Mouse (Mus musculus): Measurements from ENCODE around the gene Hdac11. TPM values are rescaled to one million over a fixed set of nuclear protein-coding genes. Genes with fewer than 3 reads are reported as not detected.

Gene Hdac11
- polyA plus RNA-seq, 1 experiment = 39.3 TPM

DNA sequence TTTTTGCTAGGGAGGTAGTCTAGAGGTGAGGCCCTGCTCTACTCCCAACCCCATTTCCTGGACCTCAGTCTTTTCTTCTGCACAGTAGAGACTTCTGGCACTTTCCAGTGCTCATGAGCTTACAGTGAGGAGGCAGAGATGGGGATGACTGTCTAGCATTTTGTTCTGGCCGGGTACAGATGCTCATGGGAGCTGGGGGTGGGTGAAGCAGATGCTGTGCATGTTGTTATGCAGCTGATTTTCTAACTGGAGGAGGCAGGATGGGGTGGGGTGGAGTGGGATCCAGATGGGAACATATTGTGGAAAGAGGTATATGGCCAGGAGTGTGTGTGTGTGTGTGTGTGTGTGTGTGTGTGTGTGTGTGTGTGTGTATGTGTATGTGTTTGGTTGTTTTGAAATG is 59.0 kb downstream of the Hdac11 start:
- Histone ChIP-seq H3K79me2 (ENCODE audit: control insufficient read depth, insufficient read depth) (peaks cover 48% of the 10 kb centered on the region), H3K4me3 (no peak overlapping the region), H3ac (ENCODE audit: control insufficient read depth, insufficient read length) (no peak overlapping the region), H3K4me2 (ENCODE audit: low read depth) (peak overlapping the region; percentile 79), H3K36me3 (ENCODE audit: control insufficient read depth, insufficient read depth) (peaks cover 5% of the 10 kb centered on the region), H3K27me3 (ENCODE audit: control insufficient read depth, insufficient read depth, insufficient read length) (no peaks in the 10 kb centered on the region)
- TF ChIP-seq SRF (IDR thresholded peaks at IDR 0.05; ENCODE audit: control insufficient read depth, insufficient read length, low read depth) = no peak
- TF ChIP-seq MYOD1 (IDR thresholded peaks at IDR 0.05; ENCODE audit: control insufficient read depth in 1 of 3, insufficient read length in 2 of 3, low read depth in 2 of 3) = no peak
- TF ChIP-seq POLR2A (IDR thresholded peaks at IDR 0.05; ENCODE audit: insufficient read length, low read depth) = no peak
- no peak for TF ChIP-seq CEBPB (IDR thresholded peaks at IDR 0.05; ENCODE audit: insufficient read depth, poor library complexity, severe bottlenecking)
- no peak for TF ChIP-seq POLR2AphosphoS2 (IDR thresholded peaks at IDR 0.05; ENCODE audit: insufficient read length, low read depth)
- no peak for TF ChIP-seq E2F4 (IDR thresholded peaks at IDR 0.05; ENCODE audit: insufficient read depth)
- TF ChIP-seq MYOG (IDR thresholded peaks at IDR 0.05; ENCODE audit: control insufficient read depth in 1 of 3, insufficient read depth in 1 of 3, insufficient read length in 2 of 3, low read depth in 2 of 3) = no peak
- TF ChIP-seq USF1 (IDR thresholded peaks at IDR 0.05; ENCODE audit: low read depth) = no peak
- TF ChIP-seq TCF3 (IDR thresholded peaks at IDR 0.05; ENCODE audit: insufficient read length, low read depth) = no peak
- TF ChIP-seq MAX (IDR thresholded peaks at IDR 0.05; ENCODE audit: low read depth) = no peak
- TF ChIP-seq TCF12 (IDR thresholded peaks at IDR 0.05; ENCODE audit: insufficient read depth, poor library complexity, severe bottlenecking) = no peak
- no peak for TF ChIP-seq REST (IDR thresholded peaks at IDR 0.05; ENCODE audit: insufficient read depth, insufficient read length)

DNA sequence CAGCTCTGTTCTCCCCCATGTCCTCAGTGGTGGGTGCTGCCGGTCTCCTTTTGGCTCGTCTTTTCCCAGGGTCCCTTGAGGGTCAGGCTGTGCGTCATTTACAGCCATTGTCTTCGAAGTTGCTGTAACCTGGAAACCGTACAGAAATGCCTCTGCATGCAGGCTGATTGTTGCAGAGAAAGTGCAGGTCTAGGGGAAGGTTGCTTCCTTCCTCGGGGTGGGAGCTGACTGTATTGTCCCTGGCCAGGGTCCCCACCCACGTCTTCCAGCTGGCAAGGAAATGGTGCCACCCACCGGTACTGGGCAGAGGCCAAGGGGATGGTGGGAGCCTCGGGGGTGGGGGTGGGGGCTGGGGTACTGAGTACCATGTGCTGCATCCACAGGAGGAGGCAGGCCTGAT is 62.0 kb downstream of the Hdac11 start:
- Histone ChIP-seq H3K79me2 (ENCODE audit: control insufficient read depth, insufficient read depth) (peaks cover 50% of the 10 kb centered on the region), H3K27me3 (ENCODE audit: control insufficient read depth, insufficient read depth, insufficient read length) (no peaks in the 10 kb centered on the region), H3K4me3 (no peak overlapping the region), H3K4me2 (ENCODE audit: low read depth) (no peak overlapping the region), H3ac (ENCODE audit: control insufficient read depth, insufficient read length) (no peak overlapping the region), H3K36me3 (ENCODE audit: control insufficient read depth, insufficient read depth) (peaks cover 5% of the 10 kb centered on the region)
- TF ChIP-seq E2F4 (IDR thresholded peaks at IDR 0.05; ENCODE audit: insufficient read depth) (no peak), CEBPB (IDR thresholded peaks at IDR 0.05; ENCODE audit: insufficient read depth, poor library complexity, severe bottlenecking) (no peak), POLR2A (IDR thresholded peaks at IDR 0.05; ENCODE audit: insufficient read length, low read depth) (no peak), REST (IDR thresholded peaks at IDR 0.05; ENCODE audit: insufficient read depth, insufficient read length) (no peak), SRF (IDR thresholded peaks at IDR 0.05; ENCODE audit: control insufficient read depth, insufficient read length, low read depth) (no peak), TCF3 (IDR thresholded peaks at IDR 0.05; ENCODE audit: insufficient read length, low read depth) (no peak), MAX (IDR thresholded peaks at IDR 0.05; ENCODE audit: low read depth) (no peak)

DNA sequence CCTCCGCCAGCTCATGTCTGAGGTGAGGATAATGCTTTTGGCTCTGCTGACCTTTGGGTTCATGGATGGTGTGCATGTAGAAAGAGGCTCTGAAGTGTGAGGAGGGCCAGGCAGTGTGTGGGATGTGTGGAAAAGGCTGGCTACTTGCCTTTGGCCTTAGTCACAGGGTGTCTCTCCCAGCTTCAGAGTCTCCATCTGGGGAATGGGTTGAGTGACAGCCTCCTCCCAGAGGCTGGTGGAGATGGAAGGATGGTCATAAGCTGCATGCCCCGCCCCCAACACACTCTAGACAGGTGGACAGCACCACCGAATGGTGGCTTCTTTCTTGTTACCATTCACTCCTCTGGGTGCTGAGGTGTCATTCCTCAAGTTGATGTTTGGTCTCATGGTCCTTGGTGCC is 62.4 kb downstream of the Hdac11 start:
- H3K36me3 ChIP-seq (ENCODE audit: control insufficient read depth, insufficient read depth) = peaks cover 5% of the 10 kb centered on the region
- no peak overlapping the region for H3ac ChIP-seq (ENCODE audit: control insufficient read depth, insufficient read length)
- no peak for TF ChIP-seq POLR2AphosphoS2 (IDR thresholded peaks at IDR 0.05; ENCODE audit: insufficient read length, low read depth)
- TF ChIP-seq MYOD1 (IDR thresholded peaks at IDR 0.05; ENCODE audit: control insufficient read depth in 1 of 3, insufficient read length in 2 of 3, low read depth in 2 of 3) = no peak
- TF ChIP-seq CEBPB (IDR thresholded peaks at IDR 0.05; ENCODE audit: insufficient read depth, poor library complexity, severe bottlenecking) = no peak
- TF ChIP-seq POLR2A (IDR thresholded peaks at IDR 0.05; ENCODE audit: insufficient read length, low read depth) = no peak
- TF ChIP-seq TCF12 (IDR thresholded peaks at IDR 0.05; ENCODE audit: insufficient read depth, poor library complexity, severe bottlenecking) = no peak
- no peak for TF ChIP-seq USF1 (IDR thresholded peaks at IDR 0.05; ENCODE audit: low read depth)
- TF ChIP-seq SRF (IDR thresholded peaks at IDR 0.05; ENCODE audit: control insufficient read depth, insufficient read length, low read depth) = no peak
- H3K4me3 ChIP-seq = no peak overlapping the region
- peaks cover 45% of the 10 kb centered on the region for H3K79me2 ChIP-seq (ENCODE audit: control insufficient read depth, insufficient read depth)
- H3K4me2 ChIP-seq (ENCODE audit: low read depth) = no peak overlapping the region
- H3K27me3 ChIP-seq (ENCODE audit: control insufficient read depth, insufficient read depth, insufficient read length) = no peaks in the 10 kb centered on the region

DNA sequence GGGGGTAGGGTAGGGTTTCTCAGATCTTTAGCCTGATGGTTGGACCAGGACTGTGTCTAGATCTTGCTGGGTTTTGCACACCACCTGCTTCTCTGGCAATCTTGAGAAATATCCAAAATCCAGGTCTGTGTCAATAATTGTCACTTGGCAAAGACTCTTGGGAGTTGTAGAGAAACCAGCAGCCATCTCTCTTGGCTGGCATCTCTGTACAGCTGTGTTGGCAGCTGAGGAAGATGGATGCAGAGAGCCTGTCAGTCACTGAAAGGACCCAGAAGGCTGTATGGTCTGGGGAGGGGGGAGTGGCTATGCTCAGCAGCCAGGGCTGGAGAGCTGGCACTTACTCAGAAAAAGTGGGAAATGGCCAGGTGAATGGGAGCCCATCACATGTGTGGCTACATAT is 63.6 kb downstream of the Hdac11 start:
- no peak for TF ChIP-seq MAX (IDR thresholded peaks at IDR 0.05; ENCODE audit: low read depth)
- TF ChIP-seq POLR2A (IDR thresholded peaks at IDR 0.05; ENCODE audit: insufficient read length, low read depth) = no peak
- TF ChIP-seq TCF12 (IDR thresholded peaks at IDR 0.05; ENCODE audit: insufficient read depth, poor library complexity, severe bottlenecking) = no peak
- no peak for TF ChIP-seq USF1 (IDR thresholded peaks at IDR 0.05; ENCODE audit: low read depth)
- no peak for TF ChIP-seq CEBPB (IDR thresholded peaks at IDR 0.05; ENCODE audit: insufficient read depth, poor library complexity, severe bottlenecking)
- no peak for TF ChIP-seq TCF3 (IDR thresholded peaks at IDR 0.05; ENCODE audit: insufficient read length, low read depth)
- TF ChIP-seq REST (IDR thresholded peaks at IDR 0.05; ENCODE audit: insufficient read depth, insufficient read length) = no peak
- TF ChIP-seq E2F4 (IDR thresholded peaks at IDR 0.05; ENCODE audit: insufficient read depth) = no peak
- Histone ChIP-seq H3K4me3 (no peak overlapping the region), H3K79me2 (ENCODE audit: control insufficient read depth, insufficient read depth) (peaks cover 41% of the 10 kb centered on the region), H3K27me3 (ENCODE audit: control insufficient read depth, insufficient read depth, insufficient read length) (no peaks in the 10 kb centered on the region), H3ac (ENCODE audit: control insufficient read depth, insufficient read length) (no peak overlapping the region), H3K36me3 (ENCODE audit: control insufficient read depth, insufficient read depth) (peaks cover 5% of the 10 kb centered on the region), H3K4me2 (ENCODE audit: low read depth) (no peak overlapping the region)

DNA sequence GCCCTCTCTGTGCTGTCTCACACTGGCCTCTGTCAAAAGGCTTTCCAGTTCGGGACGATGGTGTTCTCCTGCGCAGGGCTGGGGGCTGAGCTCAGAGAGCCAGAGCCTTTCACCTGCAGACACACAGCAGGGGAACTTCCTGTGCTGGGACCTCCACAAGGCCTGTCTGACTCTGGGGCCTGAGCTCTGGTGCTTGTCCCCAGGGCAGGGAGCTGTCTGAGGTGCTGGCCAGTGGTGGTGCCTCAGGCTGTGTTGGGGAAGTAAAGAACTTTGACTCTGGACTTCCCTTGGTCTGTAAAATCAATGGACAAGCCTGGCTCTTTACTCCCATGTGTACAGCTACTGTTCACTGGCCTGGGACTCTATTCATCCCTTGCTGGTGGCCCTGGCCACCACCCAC is 64.6 kb downstream of the Hdac11 start:
- no peak overlapping the region for H3ac ChIP-seq (ENCODE audit: control insufficient read depth, insufficient read length)
- no peaks in the 10 kb centered on the region for H3K27me3 ChIP-seq (ENCODE audit: control insufficient read depth, insufficient read depth, insufficient read length)
- H3K36me3 ChIP-seq (ENCODE audit: control insufficient read depth, insufficient read depth) = peaks cover 2% of the 10 kb centered on the region
- peaks cover 45% of the 10 kb centered on the region for H3K79me2 ChIP-seq (ENCODE audit: control insufficient read depth, insufficient read depth)
- H3K4me3 ChIP-seq = no peak overlapping the region
- H3K4me2 ChIP-seq (ENCODE audit: low read depth) = no peak overlapping the region
- TF ChIP-seq TCF12 (IDR thresholded peaks at IDR 0.05; ENCODE audit: insufficient read depth, poor library complexity, severe bottlenecking) = no peak
- no peak for TF ChIP-seq TCF3 (IDR thresholded peaks at IDR 0.05; ENCODE audit: insufficient read length, low read depth)
- TF ChIP-seq REST (IDR thresholded peaks at IDR 0.05; ENCODE audit: insufficient read depth, insufficient read length) = peak; percentile 82
